Mouse (Mus musculus) neural tube, embryonic 10.5 days (tissue): ENCODE results near the gene Arpc5l.
"Not testable (repeated sequence)": the region's sequence is repeated elsewhere in the genome, so short reads cannot be mapped to it uniquely, and the experiment has no call there.

ENCODE experiments used
- DNase-seq: peaks from one replicate; pipeline ENCODE4 v3.0.0-alpha.2; 2017; ENCODE audit warnings: low spot score; ENCODE audit errors: extremely low spot score

Gene Arpc5l

DNA sequence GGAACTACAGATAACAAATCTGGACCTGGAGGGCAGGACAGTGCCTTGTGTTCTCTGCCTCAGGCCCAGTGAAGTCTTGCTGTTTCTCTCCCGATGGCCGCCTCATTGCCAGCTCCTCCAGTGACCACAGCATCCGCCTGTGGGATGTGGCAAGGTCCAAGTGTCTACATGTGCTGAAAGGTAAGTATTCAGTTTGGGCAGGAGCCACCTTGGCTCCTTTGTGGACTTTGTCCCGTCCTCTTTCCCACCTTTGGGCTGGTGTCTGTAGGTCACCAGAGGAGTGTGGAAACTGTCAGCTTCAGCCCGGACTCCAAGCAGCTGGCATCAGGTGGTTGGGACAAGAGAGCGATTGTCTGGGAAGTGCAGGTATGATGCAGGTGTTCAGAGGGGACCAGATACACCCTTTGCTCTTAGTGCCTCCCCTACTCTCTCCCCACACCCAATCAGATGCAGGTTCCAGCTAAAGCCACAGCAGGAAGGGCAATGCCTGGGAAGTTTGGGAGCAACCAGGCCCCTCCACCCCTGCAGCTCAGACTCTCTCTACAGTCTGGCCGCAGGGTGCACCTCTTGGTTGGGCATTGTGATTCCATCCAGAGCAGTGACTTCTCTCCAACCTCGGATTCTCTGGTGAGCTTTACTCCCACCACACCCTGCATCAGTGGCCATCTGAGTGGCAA lies 5.1 kb upstream of the Arpc5l start:
- DNase-seq = peak; percentile 19

DNA sequence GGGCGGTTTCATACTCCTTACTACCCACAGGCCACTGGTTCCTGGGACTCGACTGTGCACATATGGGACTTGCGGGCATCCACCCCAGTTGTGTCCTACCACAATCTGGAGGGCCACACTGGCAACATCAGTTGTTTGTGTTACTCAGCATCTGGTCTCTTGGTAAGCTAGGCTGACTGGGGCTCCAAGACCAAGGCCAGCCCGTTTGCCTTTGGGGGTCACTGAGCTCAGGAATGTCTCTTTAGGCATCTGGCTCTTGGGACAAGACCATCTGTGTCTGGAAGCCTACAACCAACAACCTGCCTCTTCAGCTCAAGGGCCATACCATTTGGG lies 4.6 kb upstream of the Arpc5l start:
- peak; percentile 18 for DNase-seq

DNA sequence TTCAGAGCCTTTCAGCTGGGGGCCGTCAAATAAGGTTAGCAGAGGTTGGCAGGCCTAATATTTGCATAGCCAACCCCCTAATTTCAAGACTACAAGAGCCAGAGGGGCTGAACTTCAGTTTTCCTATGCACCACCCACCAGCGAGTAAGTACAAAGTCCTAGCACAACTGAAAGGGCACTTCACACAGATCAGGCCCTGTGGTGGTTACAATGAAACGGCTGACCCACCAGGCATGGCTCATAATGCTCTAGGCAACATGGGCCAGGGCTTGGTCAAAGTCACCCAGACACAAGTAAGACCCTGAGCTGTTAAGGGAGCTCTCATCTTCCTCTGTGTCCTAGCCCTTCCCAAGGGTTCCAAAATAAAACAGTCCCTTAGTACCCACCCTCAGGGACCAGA lies 3.3 kb upstream of the Arpc5l start:
- DNase-seq = no peak

DNA sequence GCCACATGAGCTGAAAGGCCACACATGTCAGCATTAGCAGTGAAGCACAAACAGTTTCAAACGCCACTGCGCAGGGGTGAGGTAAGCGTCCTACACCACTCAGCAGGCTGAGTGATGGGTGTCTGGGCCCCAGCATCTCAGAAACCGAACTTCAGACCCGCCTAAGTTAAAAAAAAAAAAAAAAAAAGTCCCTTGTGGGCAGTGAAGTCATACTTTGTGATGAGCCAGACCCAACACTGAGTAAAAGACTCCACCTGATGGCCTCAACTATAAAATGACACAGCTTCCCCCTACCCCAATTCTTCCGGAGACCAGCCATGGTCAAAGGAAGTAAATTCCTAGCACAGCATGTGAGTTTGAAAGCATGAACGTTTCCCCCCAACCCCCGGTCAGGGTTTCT lies 2.0 kb upstream of the Arpc5l start:
- no peak for DNase-seq

DNA sequence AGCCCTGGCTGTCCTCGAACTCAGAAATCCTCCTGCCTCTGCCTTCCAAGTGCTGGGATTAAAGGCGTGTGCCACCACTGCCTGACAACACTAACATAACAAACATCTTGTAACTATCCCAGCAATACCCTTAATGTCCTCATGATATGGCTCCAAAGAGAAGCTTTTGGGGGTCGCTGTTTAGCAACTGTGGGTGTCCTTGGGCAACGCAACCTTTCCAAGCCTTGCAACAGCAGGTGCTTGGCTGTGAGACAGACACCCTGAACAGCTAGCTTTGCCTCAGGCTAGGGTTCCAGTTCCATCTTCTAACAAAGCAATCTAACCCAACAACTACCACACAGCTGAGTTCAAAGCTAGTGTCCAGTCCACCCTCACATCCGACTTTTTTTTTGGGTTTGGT lies 1.6 kb upstream of the Arpc5l start:
- no peak for DNase-seq

DNA sequence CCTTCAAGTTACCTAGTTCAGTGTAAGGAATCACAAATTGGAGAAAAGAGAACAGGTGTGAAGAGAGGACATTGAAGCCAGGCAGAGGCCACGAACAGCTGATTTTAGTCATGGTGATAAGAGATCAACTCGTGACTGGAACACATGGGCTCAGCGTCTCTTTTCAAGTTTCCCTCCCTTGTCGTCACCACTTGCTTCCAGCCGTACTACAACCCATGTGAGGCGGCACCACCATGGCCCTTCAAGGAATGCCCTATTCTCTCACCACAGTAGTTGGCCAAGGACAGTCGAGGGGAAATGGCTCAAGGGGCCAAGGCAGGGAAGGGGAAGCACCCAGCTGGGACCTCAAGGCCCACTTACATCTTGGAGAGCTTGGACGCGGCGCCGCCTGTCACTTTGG lies 776 bp upstream of the Arpc5l start:
- peak; percentile 45 for DNase-seq

DNA sequence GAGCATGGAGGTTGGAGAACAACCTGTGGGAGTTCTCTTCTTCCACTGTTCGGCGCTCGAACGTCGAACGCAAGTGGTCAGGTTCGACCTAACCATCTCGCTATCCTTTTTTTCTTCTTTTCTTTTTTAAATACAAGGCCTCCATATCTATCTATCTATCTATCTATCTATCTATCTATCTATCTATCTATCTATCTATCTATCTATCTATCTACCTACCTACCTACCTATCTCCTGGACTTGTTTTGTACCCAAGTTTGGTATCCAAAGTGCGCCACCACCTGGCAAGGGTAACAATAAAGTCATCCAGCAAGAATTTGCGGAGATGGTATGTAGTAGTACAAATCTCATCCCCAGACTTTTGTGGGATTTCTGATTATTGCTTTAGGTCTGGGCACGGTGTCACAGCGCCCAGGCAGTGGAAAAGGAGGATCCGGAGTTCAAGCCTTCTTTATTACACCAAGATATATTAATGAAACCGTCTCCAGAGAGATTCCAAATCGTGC lies 479 bp downstream of the Arpc5l start, which contains the start of gene Rpl35:
Rpl35 (minus strand) TSS at position 51 of the 506 bp plus-strand sequence.
- DNase-seq = peak; percentile 36

DNA sequence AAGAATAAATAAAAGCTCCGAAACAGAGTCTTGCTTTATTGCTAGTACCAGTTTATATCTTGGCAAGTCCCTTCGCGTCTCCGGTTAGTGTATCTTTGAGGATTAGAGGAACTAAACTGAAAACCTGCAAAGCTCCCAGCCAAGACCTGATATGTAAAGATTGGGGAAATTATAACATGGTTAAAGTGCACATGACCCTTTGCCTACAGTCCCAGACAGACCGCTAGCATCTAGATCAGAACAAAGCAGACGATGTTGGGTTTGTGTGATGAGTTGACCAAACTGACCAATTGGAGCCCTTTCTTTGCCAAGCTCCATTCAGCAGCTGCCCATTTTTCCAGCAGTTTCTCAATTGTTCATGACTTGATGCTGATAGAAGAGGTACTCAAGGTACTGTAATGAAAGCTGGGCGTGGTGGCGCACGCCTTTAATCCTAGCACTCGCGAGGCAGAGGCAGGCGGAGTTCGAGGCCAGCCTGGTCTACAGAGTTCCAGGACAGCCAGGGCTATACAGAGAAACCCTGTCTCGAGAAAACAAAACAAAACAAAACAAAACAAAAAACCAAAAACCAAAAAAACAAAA lies 1.1 kb downstream of the Arpc5l start:
- no peak for DNase-seq

DNA sequence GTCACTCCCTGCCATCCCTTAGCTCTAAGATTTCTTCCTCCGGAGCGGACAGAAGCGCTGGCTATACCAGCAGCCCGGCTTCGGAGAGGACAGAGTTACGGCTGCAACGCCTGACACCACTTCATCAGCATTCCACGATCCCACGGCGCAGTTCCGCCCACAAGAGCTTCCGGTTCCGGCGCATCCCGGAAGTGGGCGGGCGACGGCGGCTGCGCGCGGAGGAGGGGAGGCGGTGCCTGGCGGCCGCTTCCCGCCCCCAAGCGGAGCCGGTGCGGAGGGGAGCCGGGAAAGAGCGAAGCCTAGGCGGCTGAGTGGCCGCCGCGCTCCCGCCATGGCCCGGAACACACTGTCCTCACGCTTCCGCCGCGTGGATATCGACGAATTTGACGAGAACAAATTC lies 2.7 kb downstream of the Arpc5l start:
- peak; percentile 97 for DNase-seq

DNA sequence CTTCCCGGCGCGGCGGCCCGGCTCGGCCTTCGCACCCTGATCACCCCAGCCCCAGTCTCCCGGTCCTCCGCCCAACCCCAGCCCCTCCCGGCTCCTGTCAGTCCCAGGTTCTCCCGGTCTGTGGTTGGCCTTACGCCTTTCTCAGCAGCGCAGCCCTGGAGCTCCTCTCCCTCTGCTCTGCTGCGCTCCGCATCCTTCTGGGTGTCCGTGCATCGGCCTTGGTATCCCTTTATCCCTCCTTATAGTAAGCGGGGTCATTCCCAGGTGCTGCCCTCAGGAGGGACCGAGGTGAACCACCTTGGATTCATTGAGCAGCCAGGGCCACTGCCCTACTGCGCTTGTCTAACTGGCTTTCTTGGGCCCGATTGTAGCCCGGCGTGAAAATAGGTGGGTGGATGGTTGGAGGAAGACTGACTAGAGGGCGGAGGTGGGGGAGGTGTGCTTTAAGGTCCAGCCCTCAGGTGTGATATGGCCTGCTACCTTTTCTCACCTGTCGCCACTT lies 3.3 kb downstream of the Arpc5l start:
- no peak for DNase-seq

DNA sequence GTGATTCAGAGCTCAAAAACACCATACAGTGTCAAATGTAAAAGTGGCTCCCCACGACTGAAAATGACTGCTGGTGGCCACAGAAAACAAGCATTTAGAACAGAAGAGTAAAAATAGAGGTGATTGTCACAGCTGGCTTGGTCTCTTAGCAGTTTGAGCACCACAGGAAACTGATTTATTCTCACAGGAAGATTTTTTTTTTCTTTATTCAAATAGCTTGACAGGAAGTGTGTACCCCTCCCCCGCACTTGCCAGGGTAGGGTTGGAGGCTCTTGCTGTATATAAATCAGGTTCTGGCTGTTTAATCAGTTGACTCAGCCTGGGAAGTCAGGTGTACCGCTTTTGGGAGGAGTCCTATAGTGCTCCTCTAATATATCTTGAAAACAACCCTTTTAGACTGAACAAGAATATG lies 3.8 kb downstream of the Arpc5l start:
- no peak for DNase-seq

DNA sequence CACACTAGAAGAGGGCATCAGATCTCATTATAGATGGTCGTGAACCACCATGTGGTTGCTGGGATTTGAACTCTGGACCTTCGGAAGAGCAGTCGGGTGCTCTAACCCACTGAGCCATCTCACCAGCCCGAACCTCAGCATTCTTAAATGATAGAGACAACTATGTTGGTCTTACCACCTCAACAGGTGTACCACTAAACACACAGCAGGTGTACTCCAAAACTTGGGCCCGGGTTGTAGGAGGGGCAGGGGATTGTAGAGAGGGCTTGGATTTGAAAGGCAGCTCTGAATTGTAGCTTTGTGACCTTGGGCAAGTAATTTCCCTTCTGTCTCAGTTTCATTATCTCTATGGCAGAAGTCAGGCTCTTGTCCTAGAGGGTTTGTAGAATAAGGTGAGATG lies 5.0 kb downstream of the Arpc5l start:
- DNase-seq = not testable (repeated sequence)

DNA sequence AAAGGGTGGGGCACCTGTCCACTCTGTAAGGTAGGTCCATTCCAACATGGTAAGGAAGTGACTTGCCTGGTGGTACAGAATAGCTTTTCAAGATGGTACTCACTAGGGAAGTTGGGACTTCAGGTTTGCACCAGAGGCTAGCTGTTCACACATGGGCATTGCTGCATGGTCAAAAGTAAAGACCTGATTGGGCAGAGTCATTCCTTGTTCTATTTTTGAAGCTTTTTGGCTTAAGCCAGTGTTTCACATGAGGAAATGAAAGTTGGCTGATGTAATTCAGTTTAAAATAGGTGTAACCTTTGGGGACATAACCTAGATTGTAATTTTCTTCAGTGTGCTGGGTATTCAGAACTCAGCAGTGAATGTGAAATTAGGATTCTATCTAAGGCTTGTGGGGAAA lies 6.1 kb downstream of the Arpc5l start:
- DNase-seq = no peak

DNA sequence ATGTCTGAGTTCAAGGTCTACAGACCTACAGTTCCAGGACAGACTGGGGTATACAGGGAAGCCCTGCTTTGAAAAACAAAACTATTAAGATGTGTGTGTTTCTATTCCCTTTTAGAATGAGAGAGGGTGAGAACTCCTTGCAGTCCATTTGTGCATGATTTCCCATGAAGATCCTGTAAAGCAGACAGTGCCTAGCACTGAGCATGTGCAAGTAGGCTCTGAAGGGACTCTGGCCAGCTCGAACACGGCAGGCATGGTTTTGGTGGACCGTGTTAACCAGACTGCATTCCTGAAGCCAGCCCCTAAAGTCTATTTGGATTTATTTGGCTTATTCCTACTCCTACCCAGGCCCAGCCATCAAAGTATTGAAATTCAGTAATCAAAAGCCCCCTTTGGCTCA lies 6.8 kb downstream of the Arpc5l start:
- DNase-seq = no peak

DNA sequence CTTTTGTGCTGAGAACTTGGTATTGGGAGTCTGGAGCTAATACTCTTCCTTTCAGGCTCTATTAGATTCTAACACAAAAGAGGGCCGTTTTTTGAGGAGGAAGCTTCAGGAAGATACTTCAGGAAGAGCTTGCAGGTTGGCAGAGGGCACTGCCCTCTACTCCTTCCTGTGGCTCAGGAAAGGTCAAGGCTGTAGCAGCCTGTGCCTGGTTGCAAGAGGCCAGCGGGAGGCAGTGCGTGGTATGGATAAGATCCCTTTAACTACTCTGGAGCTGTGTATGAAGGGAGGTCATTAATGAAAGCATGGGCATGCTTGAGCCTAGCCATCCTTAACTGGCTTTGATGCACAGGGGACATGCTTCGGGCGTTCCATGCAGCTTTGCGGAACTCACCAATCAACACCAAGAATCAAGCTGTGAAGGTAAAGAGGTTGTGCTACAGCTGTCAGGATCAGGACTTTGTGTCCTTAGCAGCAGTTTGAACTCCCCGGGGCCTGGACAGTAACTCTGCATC lies 7.7 kb downstream of the Arpc5l start:
- no peak for DNase-seq

DNA sequence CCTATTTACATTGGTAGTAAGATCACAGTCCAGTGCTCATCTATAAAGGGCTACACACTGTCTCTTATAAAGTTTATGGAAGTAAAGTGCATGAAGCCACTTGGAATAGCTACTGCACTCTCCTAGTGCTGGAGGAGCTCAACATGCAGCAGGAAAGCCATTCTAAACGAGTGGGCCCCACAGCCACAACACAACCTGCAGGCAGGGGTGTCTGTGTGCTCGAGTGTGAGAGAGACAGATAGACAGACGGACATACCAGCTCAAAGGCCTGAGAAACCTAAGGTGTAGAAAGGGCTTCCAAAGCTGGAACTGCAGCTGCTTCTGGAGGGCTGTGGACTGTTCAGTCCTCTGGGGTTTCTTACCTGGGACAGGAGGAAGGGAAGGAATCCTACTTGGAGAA lies 11.4 kb downstream of the Arpc5l start:
- DNase-seq = no peak

DNA sequence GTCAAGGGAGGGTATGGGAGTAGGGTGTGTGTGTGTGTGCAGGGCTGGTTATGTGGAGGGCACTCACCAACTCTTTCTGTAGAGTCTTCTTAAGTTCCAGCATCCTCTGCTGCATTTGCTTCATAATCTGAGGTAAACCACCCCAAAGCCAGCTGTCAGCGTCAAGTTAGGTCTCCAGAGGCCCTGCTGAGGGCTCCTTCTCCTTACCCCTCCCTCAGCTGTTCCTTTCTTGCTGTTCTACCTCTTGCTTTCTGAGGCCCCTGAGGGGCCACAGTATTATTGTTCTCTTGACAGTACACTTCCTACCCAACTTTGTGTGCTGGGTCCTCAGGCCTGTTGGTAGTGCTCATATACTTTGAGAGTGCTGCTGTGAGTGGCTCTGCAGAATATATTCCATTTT lies 14.9 kb downstream of the Arpc5l start:
- DNase-seq = no peak

DNA sequence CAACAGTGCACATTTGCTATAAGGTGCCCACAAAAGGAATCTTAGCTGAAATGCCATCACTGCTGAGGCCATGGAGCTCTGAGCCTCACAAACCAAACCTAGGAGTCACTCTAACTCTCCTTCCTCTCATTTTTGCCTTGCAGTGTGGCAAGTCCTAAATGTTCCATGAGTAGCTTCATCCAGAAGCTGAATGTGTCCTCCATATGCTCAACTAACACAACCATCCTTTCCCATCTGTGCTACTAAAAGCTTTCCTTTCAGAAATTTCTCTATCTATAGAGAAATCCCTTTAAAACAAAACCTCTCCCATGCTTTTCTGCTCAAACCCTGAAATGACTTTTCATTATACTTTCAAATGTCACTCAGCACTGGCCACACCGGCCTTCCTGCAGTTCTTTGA lies 26.5 kb downstream of the Arpc5l start:
- DNase-seq = no peak

DNA sequence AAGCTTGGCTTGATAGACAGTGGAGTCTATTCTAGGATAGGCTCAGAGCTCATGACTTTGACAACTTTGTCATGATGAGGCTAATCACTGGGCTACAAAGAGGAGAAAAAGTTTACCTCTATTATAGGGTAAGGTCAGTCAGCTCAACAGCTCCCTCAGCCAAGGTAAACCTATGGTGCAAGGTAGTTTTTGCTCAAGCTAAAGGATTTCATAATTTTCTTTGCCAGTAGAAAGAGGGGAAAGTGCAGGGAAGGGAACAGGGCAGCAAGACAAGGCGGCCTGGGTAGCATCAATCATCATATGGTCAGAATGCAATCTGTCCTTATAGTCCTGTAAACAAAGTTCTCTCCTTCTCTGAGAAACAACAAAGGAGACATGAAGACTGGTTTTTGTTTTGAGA lies 35.1 kb downstream of the Arpc5l start:
- DNase-seq = no peak

DNA sequence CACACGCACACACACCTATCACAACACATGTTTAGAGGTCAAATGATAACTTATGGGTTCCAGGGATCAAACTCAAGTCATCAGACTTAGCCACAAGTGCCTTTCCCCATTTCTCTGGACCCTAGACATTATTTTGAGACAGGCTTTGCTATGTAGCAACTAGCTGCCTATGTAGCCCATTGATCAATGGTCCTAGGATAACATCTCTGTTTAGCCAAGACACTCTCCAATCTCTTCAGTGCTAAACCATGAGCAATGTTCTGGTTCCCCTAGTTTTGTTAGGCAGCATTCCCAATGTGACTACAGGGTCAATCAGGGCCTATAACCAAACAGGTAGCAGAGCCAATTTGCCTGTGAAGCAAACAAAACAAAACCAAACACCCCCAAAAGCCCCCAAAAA lies 43.4 kb downstream of the Arpc5l start:
- DNase-seq = no peak

DNA sequence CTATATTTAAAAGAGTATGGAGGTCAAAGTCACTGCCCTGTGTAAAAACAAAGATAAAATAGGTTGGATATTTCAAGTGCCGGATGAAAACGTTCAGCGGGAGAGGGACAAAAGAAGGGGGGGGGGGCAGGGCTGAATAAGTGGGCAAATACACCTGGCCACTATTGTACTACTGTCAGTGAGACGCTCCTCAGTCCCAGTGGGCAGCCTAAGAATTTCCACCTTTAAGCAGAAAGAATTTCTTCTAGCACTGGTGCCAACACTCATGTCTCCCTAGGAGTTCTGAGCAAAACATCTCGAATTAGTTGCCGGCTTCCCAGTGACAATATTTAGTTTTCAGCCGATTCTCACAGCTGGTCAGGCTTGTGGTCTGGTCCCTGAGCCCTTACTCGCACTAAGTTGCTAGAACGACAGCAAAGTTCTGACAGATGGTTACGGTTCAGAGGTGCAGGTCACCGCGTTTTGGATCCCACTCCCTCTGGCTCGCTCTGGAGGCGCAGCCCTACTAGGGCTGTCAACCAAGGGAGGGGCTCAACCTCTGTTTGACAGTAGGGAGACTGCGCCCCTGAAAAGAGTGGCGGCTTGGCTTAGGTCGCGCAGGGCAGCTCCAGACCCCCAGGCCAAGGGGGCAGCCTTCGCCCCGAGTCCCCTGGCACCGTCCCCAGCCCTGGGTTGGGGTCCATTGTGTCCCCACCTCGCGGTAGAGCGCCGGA lies 59.7 kb downstream of the Arpc5l start:
- no peak for DNase-seq
